14 mouse cellular contexts compared by ENCODE assay signal in the genomic region with DNA sequence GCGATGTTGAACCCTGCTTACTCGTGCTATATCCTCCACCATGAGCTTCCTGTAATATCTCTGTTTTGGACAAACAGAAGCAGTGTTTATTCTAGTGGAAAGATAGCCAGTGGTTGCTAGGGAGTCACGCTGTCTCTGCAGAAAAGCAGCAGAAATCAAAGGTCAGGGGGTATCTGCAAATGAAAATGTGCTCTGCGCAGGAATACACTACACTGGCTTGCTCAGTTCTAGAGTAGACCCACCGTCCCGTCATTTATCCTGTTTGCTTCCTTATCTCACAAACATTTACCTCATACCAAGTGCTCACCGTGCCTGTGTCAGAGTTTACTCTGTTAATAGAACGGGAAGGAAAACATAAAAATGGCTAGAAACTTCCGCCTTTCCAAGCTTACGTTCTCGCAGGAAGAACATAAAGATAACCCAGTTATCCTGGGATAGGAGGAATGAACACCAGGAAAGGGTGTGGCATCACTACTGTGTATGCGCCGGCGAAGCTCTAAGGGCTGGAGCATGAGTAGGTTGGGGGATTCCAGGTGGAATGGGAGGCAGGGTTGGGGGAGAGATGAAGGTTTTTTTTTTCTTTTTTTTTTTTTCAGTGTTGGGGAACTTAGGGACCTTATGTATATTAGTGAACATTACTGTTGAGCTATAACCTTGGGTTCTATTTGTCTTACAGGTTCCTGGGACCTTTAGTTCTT. TPM values are rescaled to one million over a fixed set of nuclear protein-coding genes. Genes with fewer than 3 reads are reported as not detected.
A peak's percentile ranks its signal among the peaks of the same experiment; 100 is the strongest.
DNase-seq lines count a peak whose midpoint lies in the region; ATAC-seq and TF ChIP-seq lines count a peak whose summit lies in the region.
"Had no signal": no experiment of that assay in that cellular context is flagged by ENCODE, and none has a peak within 500 bp of the region (broad histone marks: within the 10 kb centered on the region; RNA-seq: fewer than 3 reads in every experiment).

No protein-coding gene starts in this region.

- H3K4me1 ChIP-seq in erythroblast, embryonic 14.5 days (ENCODE audit: control insufficient read depth), result peaks cover 56% of the 10 kb centered on the region
- peaks cover 14% of the 10 kb centered on the region for H3K4me1 ChIP-seq in intestine, embryonic 14.5 days (replicated peaks; ENCODE audit: control insufficient read depth, insufficient read depth, low read length)

- WGBS in intestine, embryonic 14.5 days, result 39% methylated on average over 14 of the region's 14 CpGs

- H3K9ac ChIP-seq in intestine, embryonic 14.5 days (ENCODE audit: low read length), result no peak overlapping the region
- H3K9ac ChIP-seq: limb, embryonic 15.5 days had no signal

- peak overlapping the region; percentile 53; the same call in 1 of the 2 replicates for H3K27ac ChIP-seq in layer of hippocampus, adult 2 months
- H3K27ac ChIP-seq in intestine, embryonic 14.5 days (ENCODE audit: low read depth), result peak overlapping the region; percentile 78

- ATAC-seq in erythroblast, adult 5-6 weeks (replicated peaks; ENCODE audit: low FRiP score, poor library complexity, severe bottlenecking), result no peak
- ATAC-seq in intestine, embryonic 14.5 days (replicated peaks; ENCODE audit: low FRiP score, low TSS enrichment, low read depth), result peak; percentile 60
- 0 out of 2 replicates have a peak, but pooled peaks have one; percentile 1 for ATAC-seq in megakaryocyte progenitor cell, adult 5-6 weeks (replicated peaks; ENCODE audit: poor library complexity)

- H3K27me3 ChIP-seq in erythroblast, embryonic 14.5 days (ENCODE audit: control insufficient read depth), result no peaks in the 10 kb centered on the region; the same call in 1 of the 2 replicates
- no peaks in the 10 kb centered on the region for H3K27me3 ChIP-seq in intestine, embryonic 14.5 days (replicated peaks; ENCODE audit: control insufficient read depth, insufficient read depth, low read length)
- H3K27me3 ChIP-seq: limb, embryonic 15.5 days had no signal

- 0 out of 2 replicates have a peak overlapping the region, but pooled peaks have one; percentile 18 for H3K4me2 ChIP-seq in intestine, embryonic 14.5 days (ENCODE audit: low read length)
- H3K4me2 ChIP-seq: limb, embryonic 15.5 days had no signal

- no peaks in the 10 kb centered on the region for H3K9me3 ChIP-seq in erythroblast, embryonic 14.5 days (ENCODE audit: control insufficient read depth, low read length)
- H3K9me3 ChIP-seq in intestine, embryonic 14.5 days (ENCODE audit: control insufficient read depth, low read length), result no peaks in the 10 kb centered on the region
- H3K9me3 ChIP-seq: limb, embryonic 15.5 days had no signal

- TF ChIP-seq CTCF in layer of hippocampus, adult 2 months (conservative IDR thresholded peaks at IDR 0.05), result no peak

- H3K36me3 ChIP-seq in erythroblast, embryonic 14.5 days (ENCODE audit: control insufficient read depth), result no peaks in the 10 kb centered on the region; the same call in 1 of the 2 replicates
- no peaks in the 10 kb centered on the region for H3K36me3 ChIP-seq in intestine, embryonic 14.5 days (ENCODE audit: control insufficient read depth, insufficient read depth, low read length)
- H3K36me3 ChIP-seq: limb, embryonic 15.5 days had no signal

- peak overlapping the region; percentile 29 for H3K4me3 ChIP-seq in erythroblast, embryonic 14.5 days (replicated peaks)
- H3K4me3 ChIP-seq in layer of hippocampus, adult 2 months, result no peak overlapping the region
- no peak overlapping the region for H3K4me3 ChIP-seq in intestine, embryonic 14.5 days (ENCODE audit: low read depth, low read length)
- H3K4me3 ChIP-seq: limb, embryonic 15.5 days had no signal

- peak in 1 of 2 experiments; percentile 3 for DNase-seq in layer of hippocampus, adult 2 months (ENCODE audit: low spot score in 2 of 2)
- no peak for DNase-seq in layer of hippocampus, adult 18-20 months (ENCODE audit: low spot score in 2 of 2)
- DNase-seq in intestine, embryonic 14.5 days (ENCODE audit: low spot score), result no peak
- DNase-seq in cerebellum, postnatal 36 days, result no peak
- no peak for DNase-seq in spleen, postnatal 4 days (ENCODE audit: low spot score in 2 of 2)
- DNase-seq: cerebellum, adult 11 months had no signal

RNA-seq across cellular contexts. Expression of a gene that starts 13.3 kb away (rescaled TPM):
- 7.5 and 8.1 TPM in 2 replicates for polyA plus RNA-seq in erythroblast, embryonic 14.5 days (2012)
- total RNA-seq in erythroblast, adult 5-6 weeks (2015; ENCODE audit: low replicate concordance), result 557 and 663 TPM in 2 replicates
- 973 and 1,053 TPM in 2 replicates for total RNA-seq in erythroblast, adult 5-6 weeks (2017; ENCODE audit: low replicate concordance)
- total RNA-seq in layer of hippocampus, adult 2 months (2021), result 10 to 100 TPM; 55.1 to 68.5 TPM
- total RNA-seq in layer of hippocampus, adult 18-20 months (2021), result 10 to 100 TPM; 55.0 to 58.0 TPM
- 40.8 and 43.6 TPM in 2 replicates for polyA plus RNA-seq in intestine, embryonic 14.5 days (2014; fragmentation: Nextera tagmentation; extraction: Ambion mirVana)
- total RNA-seq in megakaryocyte progenitor cell, adult 5-6 weeks (2015), result 55.9 and 65.0 TPM in 2 replicates
- total RNA-seq in megakaryocyte progenitor cell, adult 5-6 weeks (2017), result 73.9 and 127 TPM in 2 replicates

RNA-seq across cellular contexts. Expression of a gene that starts 54.2 kb away (rescaled TPM):
- 10.5 and 10.8 TPM in 2 replicates for polyA plus RNA-seq in erythroblast, embryonic 14.5 days (2012)
- not detected in 2 replicates for total RNA-seq in erythroblast, adult 5-6 weeks (2015; ENCODE audit: low replicate concordance)
- 254 and 1,206 TPM in 2 replicates for total RNA-seq in erythroblast, adult 5-6 weeks (2017; ENCODE audit: low replicate concordance)
- not detected for total RNA-seq in layer of hippocampus, adult 2 months (2021)
- not detected for total RNA-seq in layer of hippocampus, adult 18-20 months (2021)
- polyA plus RNA-seq in intestine, embryonic 14.5 days (2014; fragmentation: Nextera tagmentation; extraction: Ambion mirVana), result not detected in 2 replicates
- not detected in 2 replicates for total RNA-seq in megakaryocyte progenitor cell, adult 5-6 weeks (2015)
- not detected in 2 replicates for total RNA-seq in megakaryocyte progenitor cell, adult 5-6 weeks (2017)
- total RNA-seq: adrenal gland, adult 18-20 months; ES-E14; gastrocnemius, adult 8-10 months; layer of hippocampus, postnatal 25 days had no signal
- polyA plus RNA-seq: limb, embryonic 15.5 days had no signal

Comparison
In these comparisons a context has a peak if more than half of its experiments do, and no peak if none do; other contexts are left out.
1. RNA of a gene that starts 13.3 kb away (total RNA-seq): 557 to 1,053 TPM in erythroblast, adult 5-6 weeks; 55.9 to 127 TPM in megakaryocyte progenitor cell, adult 5-6 weeks, 55.1 to 68.5 TPM in layer of hippocampus, adult 2 months and 55.0 to 58.0 TPM in layer of hippocampus, adult 18-20 months; every median in the first group is over 4 times any median in the second.